Mouse (Mus musculus) liver, embryonic 15.5 days (tissue): ENCODE measurements at regions not wholly inside any gene's neighbourhood (a gene's known extent, or its start where the extent isn't known, plus 50 kb on each side); places are given as distances from the start of the nearest gene placed in this dataset.

Experiments
- ATAC-seq: fragments of 200-750 bp; cut with Nextera tagmentation; 2 replicates; pipeline ENCODE4 v1.8.0; 2017; ENCODE audit warnings: moderate number of reproducible peaks, mild to moderate bottlenecking, moderate library complexity; ENCODE audit not compliant: insufficient read depth
- H3K27ac ChIP-seq: fragments of 300-500 bp; sonication (generic); replicated peaks from 2 replicates; pipeline ENCODE4 v1.5.1; 2015; ENCODE audit warnings: mild to moderate bottlenecking, inconsistent platforms
- H3K27me3 ChIP-seq: fragments of 300-500 bp; sonication (generic); 2 replicates; pipeline ENCODE4 v1.6.1; 2015; ENCODE audit warnings: mild to moderate bottlenecking, inconsistent platforms
- H3K36me3 ChIP-seq: fragments of 300-500 bp; sonication (generic); replicated peaks from 2 replicates; pipeline ENCODE4 v1.6.1; 2015; ENCODE audit warnings: moderate library complexity, mild to moderate bottlenecking, inconsistent platforms
- H3K4me1 ChIP-seq: fragments of 300-500 bp; sonication (generic); replicated peaks from 2 replicates; pipeline ENCODE4 v1.6.1; 2015; ENCODE audit warnings: inconsistent platforms
- H3K4me2 ChIP-seq: fragments of 300-500 bp; sonication (generic); 2 replicates; pipeline ENCODE4 v1.6.1; 2015; ENCODE audit warnings: moderate library complexity, mild to moderate bottlenecking, inconsistent platforms
- H3K4me3 ChIP-seq: fragments of 300-500 bp; sonication (generic); replicated peaks from 2 replicates; pipeline ENCODE4 v1.5.1; 2015; ENCODE audit warnings: mild to moderate bottlenecking, inconsistent platforms
- H3K9ac ChIP-seq: fragments of 300-500 bp; sonication (generic); 2 replicates; pipeline ENCODE4 v1.6.1; 2015; ENCODE audit warnings: moderate library complexity, mild to moderate bottlenecking, inconsistent platforms
- H3K9me3 ChIP-seq: fragments of 300-500 bp; sonication (generic); replicated peaks from 2 replicates; pipeline ENCODE4 v1.6.1; 2016; ENCODE audit warnings: inconsistent platforms
- WGBS: fragments of 180-500 bp; shearing (Covaris S2); methylation state at CpG from one replicate; pipeline ENCODE4 v1.1.7; 2015; ENCODE audit warnings: mixed read lengths; ENCODE audit not compliant: insufficient replicate concordance; 5-methylcytosine and 5-hydroxymethylcytosine counted together

DNA sequence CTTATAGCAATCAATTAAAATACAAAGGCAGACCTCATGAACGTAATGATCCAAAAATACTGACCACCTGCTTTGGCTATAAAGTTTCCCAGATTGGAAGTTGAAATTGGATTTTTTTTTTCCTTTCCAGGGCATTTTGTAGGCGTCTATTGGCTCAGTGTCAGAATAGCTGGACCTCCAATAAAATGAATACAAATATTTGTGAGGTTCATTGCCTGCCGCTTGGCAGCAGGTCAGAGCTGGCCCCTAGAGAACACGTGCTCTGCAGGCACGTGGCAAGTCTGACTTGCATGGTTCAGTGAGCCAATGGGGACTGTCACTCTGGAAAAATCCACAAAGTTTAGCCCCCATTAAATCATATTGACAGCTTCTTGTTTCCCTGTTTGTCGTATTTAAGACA is 118.0 kb upstream of the Kbtbd8 start:
- H3K4me3 ChIP-seq: no peak overlapping the region
- no peak for ATAC-seq
- H3K27me3 ChIP-seq: no peaks in the 10 kb centered on the region
- no peak overlapping the region for H3K9ac ChIP-seq
- no peaks in the 10 kb centered on the region for H3K4me1 ChIP-seq
- H3K4me2 ChIP-seq: no peak overlapping the region
- no peak overlapping the region for H3K27ac ChIP-seq
- WGBS: 42% methylated on average over 6 of the region's 6 CpGs
- H3K36me3 ChIP-seq: no peaks in the 10 kb centered on the region
- no peaks in the 10 kb centered on the region for H3K9me3 ChIP-seq

DNA sequence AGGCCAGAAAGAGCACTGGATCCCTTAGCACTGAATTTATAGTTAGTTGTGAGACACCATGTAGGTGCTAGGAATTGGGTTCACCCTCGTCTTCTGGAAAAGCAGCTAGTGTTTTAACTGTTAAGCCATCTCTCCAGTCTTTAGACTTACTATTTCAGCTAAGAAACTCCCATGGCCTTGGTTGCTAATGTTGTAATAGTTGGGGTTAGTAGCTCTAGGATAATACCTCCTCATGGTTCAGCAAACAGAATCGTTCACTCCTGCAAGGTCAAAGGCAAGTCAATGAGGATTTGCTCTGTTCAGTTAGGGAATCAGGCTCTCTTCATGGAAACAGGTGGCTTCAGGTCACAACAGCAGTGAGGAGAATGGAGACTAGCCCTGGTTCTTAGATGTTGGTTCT is 118.7 kb upstream of the Kbtbd8 start:
- no peak overlapping the region for H3K4me3 ChIP-seq
- no peaks in the 10 kb centered on the region for H3K36me3 ChIP-seq
- no peaks in the 10 kb centered on the region for H3K4me1 ChIP-seq
- H3K4me2 ChIP-seq: no peak overlapping the region
- no peak overlapping the region for H3K27ac ChIP-seq
- H3K9ac ChIP-seq: no peak overlapping the region
- 63% methylated on average over 2 of the region's 2 CpGs for WGBS
- H3K27me3 ChIP-seq: no peaks in the 10 kb centered on the region
- ATAC-seq: no peak
- H3K9me3 ChIP-seq: no peaks in the 10 kb centered on the region

DNA sequence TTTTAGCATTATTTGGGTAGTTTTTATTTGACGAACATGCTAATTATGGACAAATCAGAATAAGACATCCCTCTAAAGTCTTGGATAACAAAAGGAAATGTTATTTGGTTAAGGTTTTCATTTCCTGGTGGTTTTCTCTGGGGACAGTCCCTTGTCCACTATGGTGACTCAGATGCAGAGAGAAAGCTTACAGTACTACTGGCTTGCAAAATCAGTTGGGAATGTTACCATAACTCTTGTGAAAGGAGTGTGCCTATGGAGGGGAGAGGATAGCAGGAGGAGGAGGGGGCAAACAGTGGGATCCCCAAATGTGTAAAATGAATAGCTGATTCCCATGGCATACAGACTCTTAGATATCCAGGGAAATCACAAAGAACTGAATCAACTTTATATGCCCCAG is 122.7 kb upstream of the Kbtbd8 start:
- Histone ChIP-seq H3K4me1 (no peaks in the 10 kb centered on the region), H3K27ac (no peak overlapping the region), H3K27me3 (no peaks in the 10 kb centered on the region), H3K36me3 (no peaks in the 10 kb centered on the region), H3K4me2 (no peak overlapping the region), H3K4me3 (no peak overlapping the region), H3K9ac (no peak overlapping the region), H3K9me3 (no peaks in the 10 kb centered on the region)
- 77% methylated on average over 1 of the region's 1 CpGs for WGBS
- ATAC-seq: no peak

DNA sequence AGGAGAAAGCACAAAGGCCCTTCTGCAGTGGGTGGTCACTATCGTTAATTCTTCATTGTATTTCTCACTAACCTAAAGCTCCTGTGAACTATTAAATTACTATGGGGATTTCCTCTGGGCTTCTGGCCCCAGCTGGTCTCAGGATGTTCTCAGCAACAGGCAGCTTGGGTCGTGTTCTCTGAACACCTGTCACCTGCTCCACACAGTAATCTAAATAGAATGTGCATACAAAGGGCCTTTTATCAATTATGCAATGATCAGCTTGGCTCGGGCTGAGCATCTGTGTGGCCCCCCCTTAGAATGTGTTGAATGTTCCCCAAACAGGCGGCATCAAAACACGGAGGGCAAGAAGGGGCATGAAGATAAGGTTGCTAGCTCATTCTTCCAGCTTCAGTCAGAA is 129.6 kb upstream of the Kbtbd8 start:
- no peaks in the 10 kb centered on the region for H3K9me3 ChIP-seq
- H3K27ac ChIP-seq: no peak overlapping the region
- WGBS: 44% methylated on average over 5 of the region's 5 CpGs
- no peaks in the 10 kb centered on the region for H3K36me3 ChIP-seq
- ATAC-seq: no peak
- no peak overlapping the region for H3K4me3 ChIP-seq
- no peaks in the 10 kb centered on the region for H3K27me3 ChIP-seq
- H3K4me1 ChIP-seq: no peaks in the 10 kb centered on the region
- H3K9ac ChIP-seq: no peak overlapping the region
- no peak overlapping the region for H3K4me2 ChIP-seq

DNA sequence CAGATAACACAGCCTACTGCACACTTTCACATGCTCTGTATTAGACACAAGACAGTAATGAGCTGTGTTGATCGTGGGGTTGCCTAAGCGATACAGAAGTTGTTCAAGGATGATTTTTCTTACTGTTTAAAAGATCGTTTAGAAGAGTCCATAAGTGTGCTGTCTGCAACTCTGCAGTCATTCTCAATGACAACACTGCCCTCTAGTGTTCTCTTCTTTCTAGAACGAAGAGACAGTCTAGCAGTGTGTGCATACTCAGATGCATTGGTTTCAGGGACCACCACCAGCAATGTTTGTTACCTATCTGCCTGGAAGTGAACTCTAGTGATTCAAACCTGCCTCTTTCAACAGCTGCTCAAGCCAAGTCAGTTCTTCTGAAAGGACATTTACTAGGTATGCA is 130.7 kb upstream of the Kbtbd8 start:
- Histone ChIP-seq H3K4me2 (no peak overlapping the region), H3K27ac (no peak overlapping the region), H3K4me1 (no peaks in the 10 kb centered on the region), H3K4me3 (no peak overlapping the region), H3K27me3 (no peaks in the 10 kb centered on the region), H3K9ac (no peak overlapping the region), H3K9me3 (no peaks in the 10 kb centered on the region), H3K36me3 (no peaks in the 10 kb centered on the region)
- WGBS: 13% methylated on average over 4 of the region's 4 CpGs
- no peak for ATAC-seq

DNA sequence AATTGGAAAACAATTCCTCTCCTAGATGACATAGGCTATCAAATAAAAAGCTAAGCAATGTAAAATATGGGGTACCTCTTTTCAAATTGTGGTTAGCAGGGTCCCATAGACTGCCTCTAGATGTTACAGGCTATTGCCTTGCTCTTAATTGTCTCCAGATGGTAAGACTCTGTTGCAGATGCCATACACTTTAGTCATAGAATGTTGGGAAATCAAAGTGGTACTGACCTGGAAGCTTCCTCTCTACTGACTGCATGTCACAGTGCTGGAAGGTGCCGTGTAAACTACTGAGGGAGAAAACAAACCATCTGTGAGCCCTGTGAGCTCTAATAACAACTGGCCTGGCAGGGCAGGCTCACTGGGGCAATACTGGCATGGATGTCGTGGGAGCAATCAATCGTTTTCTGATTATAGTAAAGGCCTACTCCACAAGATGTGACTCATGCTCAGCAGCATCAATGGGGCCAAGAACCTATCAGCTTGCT is 132.6 kb upstream of the Kbtbd8 start:
- ATAC-seq: no peak
- H3K36me3 ChIP-seq: no peaks in the 10 kb centered on the region
- H3K27me3 ChIP-seq: no peaks in the 10 kb centered on the region
- no peaks in the 10 kb centered on the region for H3K9me3 ChIP-seq
- H3K4me2 ChIP-seq: no peak overlapping the region
- H3K4me3 ChIP-seq: no peak overlapping the region
- H3K27ac ChIP-seq: no peak overlapping the region
- H3K4me1 ChIP-seq: no peaks in the 10 kb centered on the region
- 67% methylated on average over 3 of the region's 3 CpGs for WGBS
- no peak overlapping the region for H3K9ac ChIP-seq

DNA sequence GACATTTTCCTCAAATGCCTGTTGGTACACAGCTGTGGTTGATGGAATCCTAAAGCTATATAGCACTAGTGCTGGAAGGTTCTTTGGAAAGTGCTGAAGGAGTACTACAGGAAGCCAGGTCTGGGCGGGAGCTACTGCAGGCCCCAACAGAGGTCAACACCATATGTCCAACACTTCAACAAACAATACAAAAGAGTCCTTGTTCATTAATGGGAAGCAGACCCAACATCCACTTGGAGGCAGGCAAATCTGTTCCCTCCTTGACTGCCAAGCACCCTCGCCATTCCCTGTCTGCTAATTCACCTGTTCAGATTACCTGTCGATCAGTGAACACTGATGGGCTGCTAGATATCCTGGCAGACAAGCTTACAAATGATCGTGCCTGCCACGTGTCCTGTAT is 148.4 kb upstream of the Kbtbd8 start:
- Histone ChIP-seq H3K27ac (no peak overlapping the region), H3K27me3 (no peaks in the 10 kb centered on the region), H3K9me3 (no peaks in the 10 kb centered on the region), H3K4me1 (no peaks in the 10 kb centered on the region), H3K4me3 (no peak overlapping the region), H3K4me2 (no peak overlapping the region), H3K36me3 (no peaks in the 10 kb centered on the region), H3K9ac (no peak overlapping the region)
- WGBS: 56% methylated on average over 5 of the region's 5 CpGs
- no peak for ATAC-seq

DNA sequence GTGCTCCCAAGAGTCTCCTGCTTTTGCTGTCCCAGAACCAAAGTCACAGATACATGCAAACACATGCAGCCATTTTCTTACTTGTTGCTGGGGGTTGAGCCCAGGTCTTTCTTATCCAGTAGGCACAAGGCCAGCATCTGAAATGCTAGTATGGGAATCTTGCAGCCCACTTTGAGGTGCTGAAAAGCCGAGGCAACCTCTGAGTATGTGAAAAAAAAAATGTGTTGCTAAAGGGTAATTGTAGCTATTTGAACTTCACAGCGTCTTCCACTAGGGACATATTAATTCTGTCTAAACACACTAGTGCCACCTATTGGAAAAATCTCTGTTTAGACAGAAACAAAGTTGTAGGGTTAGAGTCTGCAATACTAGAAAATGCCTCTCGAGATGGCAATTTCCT is 150.1 kb upstream of the Kbtbd8 start:
- H3K36me3 ChIP-seq: no peaks in the 10 kb centered on the region
- H3K27me3 ChIP-seq: no peaks in the 10 kb centered on the region
- no peak overlapping the region for H3K27ac ChIP-seq
- H3K9me3 ChIP-seq: no peaks in the 10 kb centered on the region
- H3K4me2 ChIP-seq: no peak overlapping the region
- 7% methylated on average over 3 of the region's 3 CpGs for WGBS
- H3K4me1 ChIP-seq: no peaks in the 10 kb centered on the region
- ATAC-seq: no peak
- H3K4me3 ChIP-seq: no peak overlapping the region
- no peak overlapping the region for H3K9ac ChIP-seq

DNA sequence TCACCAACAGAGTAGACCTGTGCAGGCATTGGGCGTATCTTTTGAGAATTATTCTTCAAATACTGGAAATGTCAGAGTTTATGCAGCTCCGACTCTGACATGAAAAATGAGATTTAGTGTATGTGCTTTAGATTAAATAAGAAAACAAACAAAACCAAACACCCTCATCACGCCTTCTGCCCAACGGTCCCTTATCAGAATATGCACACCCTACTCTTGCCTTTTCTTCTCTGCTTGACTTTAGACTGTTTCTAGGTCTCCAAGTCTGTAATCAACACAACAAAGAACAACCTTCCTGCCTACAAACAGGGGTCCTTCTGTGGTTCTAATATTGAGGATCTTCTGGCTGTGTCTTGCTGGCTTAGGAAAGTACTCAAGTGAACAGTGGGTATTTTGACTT is 153.8 kb upstream of the Kbtbd8 start:
- no peaks in the 10 kb centered on the region for H3K4me1 ChIP-seq
- 46% methylated on average over 4 of the region's 4 CpGs for WGBS
- H3K9me3 ChIP-seq: no peaks in the 10 kb centered on the region
- H3K9ac ChIP-seq: no peak overlapping the region
- H3K36me3 ChIP-seq: no peaks in the 10 kb centered on the region
- no peak overlapping the region for H3K4me3 ChIP-seq
- no peak overlapping the region for H3K4me2 ChIP-seq
- no peaks in the 10 kb centered on the region for H3K27me3 ChIP-seq
- H3K27ac ChIP-seq: no peak overlapping the region
- no peak for ATAC-seq

DNA sequence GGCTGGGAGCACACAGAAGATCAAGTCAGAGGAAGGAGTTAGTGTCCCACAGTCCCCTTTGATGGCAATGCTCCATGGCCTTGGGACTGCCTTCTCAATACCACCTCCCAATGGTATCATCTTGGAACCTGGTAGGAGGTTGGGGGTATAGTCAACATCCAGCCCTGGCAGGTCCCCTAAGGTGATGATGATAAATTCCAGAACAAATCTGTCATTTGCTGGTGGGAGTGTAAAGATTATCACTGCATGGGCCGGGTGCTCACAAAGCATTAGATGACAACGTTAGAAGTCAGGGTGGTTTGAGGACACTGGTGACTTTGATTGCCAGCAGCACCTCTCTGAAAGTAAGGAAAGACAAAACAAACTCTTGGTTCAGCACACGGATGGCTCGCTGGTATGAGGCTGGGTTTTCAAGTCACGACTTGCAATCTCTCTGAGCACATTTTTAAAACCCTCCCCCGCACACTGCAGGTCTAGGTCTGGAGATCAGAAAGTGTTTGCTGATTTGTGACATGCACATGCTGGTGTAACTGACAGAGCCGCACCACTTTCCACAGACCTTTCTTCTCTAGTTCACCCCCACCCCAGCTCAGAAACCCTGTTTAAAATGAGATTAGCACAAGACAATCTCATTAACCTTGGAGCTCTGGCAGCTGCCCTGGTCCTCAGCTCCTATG is 154.5 kb upstream of the Kbtbd8 start:
- Histone ChIP-seq H3K27me3 (no peaks in the 10 kb centered on the region), H3K36me3 (no peaks in the 10 kb centered on the region), H3K4me2 (no peak overlapping the region), H3K9ac (no peak overlapping the region), H3K4me3 (no peak overlapping the region), H3K9me3 (no peaks in the 10 kb centered on the region), H3K27ac (no peak overlapping the region), H3K4me1 (no peaks in the 10 kb centered on the region)
- 45% methylated on average over 7 of the region's 7 CpGs for WGBS
- no peak for ATAC-seq

DNA sequence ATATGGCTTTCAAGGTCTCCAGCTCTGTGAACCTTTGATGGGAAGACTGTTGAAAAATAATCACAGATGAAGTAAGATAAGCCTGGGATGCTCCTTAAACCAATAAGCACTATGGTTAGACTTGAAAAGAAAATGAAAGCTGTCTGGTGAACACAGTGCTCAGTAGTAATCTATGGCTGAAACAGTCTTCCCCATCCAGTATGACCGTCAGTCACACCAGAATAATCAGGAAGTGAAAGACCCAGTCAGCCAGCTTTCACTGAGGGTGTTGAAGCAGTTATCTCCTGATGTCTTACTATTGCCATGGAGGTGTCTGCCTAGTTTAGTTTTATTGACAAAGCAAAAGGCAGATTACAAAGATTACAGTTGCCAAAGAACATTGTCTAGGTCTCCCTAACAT is 155.2 kb upstream of the Kbtbd8 start:
- 17% methylated on average over 1 of the region's 1 CpGs for WGBS
- no peak for ATAC-seq

DNA sequence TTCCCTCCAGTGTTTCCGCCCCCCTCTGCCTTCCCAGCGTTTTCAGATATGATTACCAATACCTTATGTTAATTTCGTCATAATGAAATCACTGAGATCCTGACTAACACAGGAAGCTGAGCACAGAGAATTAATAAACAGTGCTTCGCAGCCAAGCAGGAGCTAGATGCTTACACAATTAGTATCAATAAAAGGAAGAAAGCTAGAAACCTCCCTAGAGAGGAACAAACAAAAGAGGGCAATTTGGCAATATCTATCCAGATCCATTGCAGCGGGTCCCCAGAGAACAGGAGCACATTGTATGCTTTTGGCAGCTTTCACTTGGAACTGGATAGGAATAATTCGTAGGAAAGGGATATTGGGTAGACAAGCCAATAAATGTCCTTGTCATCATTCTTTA is 159.1 kb upstream of the Kbtbd8 start:
- WGBS: 55% methylated on average over 6 of the region's 6 CpGs
- H3K27me3 ChIP-seq: no peaks in the 10 kb centered on the region

More for the DNA sequence above, 155.2 kb upstream of the Kbtbd8 start:
- no peaks in the 10 kb centered on the region for H3K27me3 ChIP-seq
- no peak overlapping the region for H3K9ac ChIP-seq
- H3K4me3 ChIP-seq: no peak overlapping the region
- no peaks in the 10 kb centered on the region for H3K9me3 ChIP-seq
- no peak overlapping the region for H3K27ac ChIP-seq
- no peaks in the 10 kb centered on the region for H3K4me1 ChIP-seq
- no peaks in the 10 kb centered on the region for H3K36me3 ChIP-seq
- H3K4me2 ChIP-seq: no peak overlapping the region

More for the DNA sequence above, 159.1 kb upstream of the Kbtbd8 start:
- Histone ChIP-seq H3K4me2 (no peak overlapping the region), H3K4me1 (no peaks in the 10 kb centered on the region), H3K9me3 (no peaks in the 10 kb centered on the region), H3K36me3 (no peaks in the 10 kb centered on the region), H3K27ac (no peak overlapping the region), H3K9ac (no peak overlapping the region), H3K4me3 (no peak overlapping the region)
- no peak for ATAC-seq
